Mouse (Mus musculus): ENCODE data around the gene Igdcc3. TPM values are rescaled to one million over a fixed set of nuclear protein-coding genes. Genes with fewer than 3 reads are reported as not detected.

Gene Igdcc3
- polyA plus RNA-seq, 1 experiment from 2014 or later = 6.1 TPM

- H3K27me3 ChIP-seq (ENCODE audit: control insufficient read depth, insufficient read depth, low read length) = no peaks in the 10 kb centered on the region
- WGBS = 18% methylated on average over 24 of the region's 24 CpGs
- H3K4me1 ChIP-seq (ENCODE audit: control insufficient read depth, insufficient read depth, low read length) = 0 out of 2 replicates have a peak, but pooled peaks cover 9% of the 10 kb centered on the region
- peak overlapping the region; percentile 45 for H3K9ac ChIP-seq (ENCODE audit: low read depth, low read length)
- H3K36me3 ChIP-seq (ENCODE audit: control insufficient read depth, insufficient read depth, low read length) = no peaks in the 10 kb centered on the region
- H3K4me2 ChIP-seq (replicated peaks; ENCODE audit: low read depth, low read length) = peak overlapping the region; percentile 37
- no peaks in the 10 kb centered on the region for H3K9me3 ChIP-seq (ENCODE audit: control insufficient read depth, low read length)
- H3K4me3 ChIP-seq (ENCODE audit: low read length) = peak overlapping the region; percentile 19; the same call in 1 of the 2 replicates
- no peak overlapping the region for H3K27ac ChIP-seq (ENCODE audit: low read depth, low read length)
- no peak for ATAC-seq (ENCODE audit: low FRiP score, low TSS enrichment)
Measured at GRCm38 (mm10) chr9:65109132-65110072, 31.6 kb upstream of the Igdcc3 start.

- Histone ChIP-seq H3K27ac (ENCODE audit: low read depth, low read length) (no peak overlapping the region), H3K4me3 (ENCODE audit: low read length) (no peak overlapping the region), H3K9me3 (ENCODE audit: control insufficient read depth, low read length) (no peaks in the 10 kb centered on the region), H3K27me3 (ENCODE audit: control insufficient read depth, insufficient read depth, low read length) (no peaks in the 10 kb centered on the region), H3K9ac (ENCODE audit: low read depth, low read length) (no peak overlapping the region), H3K36me3 (ENCODE audit: control insufficient read depth, insufficient read depth, low read length) (no peaks in the 10 kb centered on the region), H3K4me1 (ENCODE audit: control insufficient read depth, insufficient read depth, low read length) (0 out of 2 replicates have a peak, but pooled peaks cover 9% of the 10 kb centered on the region), H3K4me2 (replicated peaks; ENCODE audit: low read depth, low read length) (no peak overlapping the region)
- no peak for ATAC-seq (ENCODE audit: low FRiP score, low TSS enrichment)
- 89% methylated on average over 5 of the region's 5 CpGs for WGBS
Measured at GRCm38 (mm10) chr9:65111698-65112097, 29.3 kb upstream of the Igdcc3 start.

GRCm38 (mm10) chr9:65113694-65114093, 27.3 kb upstream of the Igdcc3 start:
- H3K36me3 ChIP-seq (ENCODE audit: control insufficient read depth, insufficient read depth, low read length) = no peaks in the 10 kb centered on the region
- no peak for ATAC-seq (ENCODE audit: low FRiP score, low TSS enrichment)
- no peak overlapping the region for H3K4me3 ChIP-seq (ENCODE audit: low read length)
- no peak overlapping the region for H3K4me2 ChIP-seq (replicated peaks; ENCODE audit: low read depth, low read length)
- H3K4me1 ChIP-seq (ENCODE audit: control insufficient read depth, insufficient read depth, low read length) = 0 out of 2 replicates have a peak, but pooled peaks cover 9% of the 10 kb centered on the region
- H3K27ac ChIP-seq (ENCODE audit: low read depth, low read length) = no peak overlapping the region
- H3K27me3 ChIP-seq (ENCODE audit: control insufficient read depth, insufficient read depth, low read length) = no peaks in the 10 kb centered on the region
- H3K9ac ChIP-seq (ENCODE audit: low read depth, low read length) = no peak overlapping the region
- no peaks in the 10 kb centered on the region for H3K9me3 ChIP-seq (ENCODE audit: control insufficient read depth, low read length)
- WGBS = 97% methylated on average over 2 of the region's 2 CpGs

GRCm38 (mm10) chr9:65115891-65116290, 25.1 kb upstream of the Igdcc3 start:
- H3K9ac ChIP-seq (ENCODE audit: low read depth, low read length) = no peak overlapping the region

GRCm38 (mm10) chr9:65117516-65117915, 23.5 kb upstream of the Igdcc3 start:
- Histone ChIP-seq H3K9me3 (ENCODE audit: control insufficient read depth, low read length) (no peaks in the 10 kb centered on the region), H3K4me1 (ENCODE audit: control insufficient read depth, insufficient read depth, low read length) (no peaks in the 10 kb centered on the region), H3K9ac (ENCODE audit: low read depth, low read length) (no peak overlapping the region), H3K4me2 (replicated peaks; ENCODE audit: low read depth, low read length) (no peak overlapping the region), H3K27ac (ENCODE audit: low read depth, low read length) (no peak overlapping the region), H3K4me3 (ENCODE audit: low read length) (no peak overlapping the region), H3K27me3 (ENCODE audit: control insufficient read depth, insufficient read depth, low read length) (no peaks in the 10 kb centered on the region), H3K36me3 (ENCODE audit: control insufficient read depth, insufficient read depth, low read length) (no peaks in the 10 kb centered on the region)
- no peak for ATAC-seq (ENCODE audit: low FRiP score, low TSS enrichment)
- 70% methylated on average over 2 of the region's 2 CpGs for WGBS

More at GRCm38 (mm10) chr9:65115891-65116290, 25.1 kb upstream of the Igdcc3 start:
- no peak for ATAC-seq (ENCODE audit: low FRiP score, low TSS enrichment)
- H3K36me3 ChIP-seq (ENCODE audit: control insufficient read depth, insufficient read depth, low read length) = no peaks in the 10 kb centered on the region
- no peaks in the 10 kb centered on the region for H3K9me3 ChIP-seq (ENCODE audit: control insufficient read depth, low read length)
- H3K4me2 ChIP-seq (replicated peaks; ENCODE audit: low read depth, low read length) = no peak overlapping the region
- H3K27ac ChIP-seq (ENCODE audit: low read depth, low read length) = no peak overlapping the region
- WGBS = 78% methylated on average over 2 of the region's 2 CpGs
- H3K4me3 ChIP-seq (ENCODE audit: low read length) = no peak overlapping the region
- H3K27me3 ChIP-seq (ENCODE audit: control insufficient read depth, insufficient read depth, low read length) = no peaks in the 10 kb centered on the region
- no peaks in the 10 kb centered on the region for H3K4me1 ChIP-seq (ENCODE audit: control insufficient read depth, insufficient read depth, low read length)

- Histone ChIP-seq H3K4me2 (replicated peaks; ENCODE audit: low read depth, low read length) (no peak overlapping the region), H3K9ac (ENCODE audit: low read depth, low read length) (no peak overlapping the region), H3K27ac (ENCODE audit: low read depth, low read length) (no peak overlapping the region), H3K36me3 (ENCODE audit: control insufficient read depth, insufficient read depth, low read length) (peaks cover 3% of the 10 kb centered on the region; the same call in 1 of the 2 replicates), H3K4me3 (ENCODE audit: low read length) (no peak overlapping the region), H3K4me1 (ENCODE audit: control insufficient read depth, insufficient read depth, low read length) (no peaks in the 10 kb centered on the region), H3K27me3 (ENCODE audit: control insufficient read depth, insufficient read depth, low read length) (peaks cover 6% of the 10 kb centered on the region; the same call in 1 of the 2 replicates), H3K9me3 (ENCODE audit: control insufficient read depth, low read length) (no peaks in the 10 kb centered on the region)
- WGBS = 4% methylated on average over 3 of the region's 3 CpGs
- peak; percentile 74; the same call in 1 of the 2 replicates for ATAC-seq (ENCODE audit: low FRiP score, low TSS enrichment)
Measured at GRCm38 (mm10) chr9:65120935-65121334, 20.1 kb upstream of the Igdcc3 start.

GRCm38 (mm10) chr9:65122545-65122944, 18.4 kb upstream of the Igdcc3 start:
- peak overlapping the region; percentile 19; the same call in 1 of the 2 replicates for H3K4me2 ChIP-seq (replicated peaks; ENCODE audit: low read depth, low read length)
- H3K27me3 ChIP-seq (ENCODE audit: control insufficient read depth, insufficient read depth, low read length) = peaks cover 6% of the 10 kb centered on the region; the same call in 1 of the 2 replicates
- ATAC-seq (ENCODE audit: low FRiP score, low TSS enrichment) = no peak
- peaks cover 3% of the 10 kb centered on the region; the same call in 1 of the 2 replicates for H3K36me3 ChIP-seq (ENCODE audit: control insufficient read depth, insufficient read depth, low read length)
- no peak overlapping the region for H3K27ac ChIP-seq (ENCODE audit: low read depth, low read length)
- no peaks in the 10 kb centered on the region for H3K9me3 ChIP-seq (ENCODE audit: control insufficient read depth, low read length)
- H3K4me3 ChIP-seq (ENCODE audit: low read length) = no peak overlapping the region
- H3K4me1 ChIP-seq (ENCODE audit: control insufficient read depth, insufficient read depth, low read length) = no peaks in the 10 kb centered on the region
- WGBS = 9% methylated on average over 18 of the region's 18 CpGs
- H3K9ac ChIP-seq (ENCODE audit: low read depth, low read length) = no peak overlapping the region

GRCm38 (mm10) chr9:65123552-65124168, 17.3 kb upstream of the Igdcc3 start:
- WGBS = 5% methylated on average over 48 of the region's 48 CpGs
- ATAC-seq (ENCODE audit: low FRiP score, low TSS enrichment) = peak; percentile 46; the same call in 1 of the 2 replicates
- Histone ChIP-seq H3K36me3 (ENCODE audit: control insufficient read depth, insufficient read depth, low read length) (peaks cover 3% of the 10 kb centered on the region; the same call in 1 of the 2 replicates), H3K4me3 (ENCODE audit: low read length) (peak overlapping the region; percentile 40), H3K4me2 (replicated peaks; ENCODE audit: low read depth, low read length) (peak overlapping the region; percentile 85), H3K4me1 (ENCODE audit: control insufficient read depth, insufficient read depth, low read length) (no peaks in the 10 kb centered on the region), H3K9me3 (ENCODE audit: control insufficient read depth, low read length) (no peaks in the 10 kb centered on the region), H3K27ac (ENCODE audit: low read depth, low read length) (no peak overlapping the region), H3K9ac (ENCODE audit: low read depth, low read length) (peak overlapping the region; percentile 52), H3K27me3 (ENCODE audit: control insufficient read depth, insufficient read depth, low read length) (peaks cover 6% of the 10 kb centered on the region; the same call in 1 of the 2 replicates)

All from kidney, embryonic 14.5 days (tissue).